In the genomic region with DNA sequence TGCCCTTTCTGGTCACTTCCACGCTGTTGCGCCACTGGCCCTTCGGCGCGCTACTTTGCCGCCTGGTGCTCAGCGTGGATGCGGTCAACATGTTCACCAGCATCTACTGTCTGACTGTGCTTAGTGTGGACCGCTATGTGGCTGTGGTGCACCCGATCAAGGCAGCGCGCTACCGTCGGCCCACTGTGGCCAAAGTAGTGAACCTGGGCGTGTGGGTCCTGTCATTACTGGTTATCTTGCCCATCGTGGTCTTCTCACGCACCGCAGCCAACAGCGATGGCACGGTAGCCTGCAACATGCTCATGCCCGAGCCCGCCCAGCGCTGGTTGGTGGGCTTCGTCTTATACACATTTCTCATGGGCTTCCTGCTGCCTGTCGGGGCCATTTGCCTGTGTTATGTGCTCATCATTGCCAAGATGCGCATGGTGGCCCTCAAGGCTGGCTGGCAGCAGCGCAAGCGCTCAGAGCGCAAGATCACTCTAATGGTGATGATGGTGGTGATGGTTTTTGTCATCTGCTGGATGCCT, we compare ENCODE assay signal across 7 mouse cellular contexts. TPM values are rescaled to one million over a fixed set of nuclear protein-coding genes. Genes with fewer than 3 reads are reported as not detected.
A peak's percentile ranks its signal among the peaks of the same experiment; 100 is the strongest.
DNase-seq lines count a peak whose midpoint lies in the region; ATAC-seq and TF ChIP-seq lines count a peak whose summit lies in the region.

No protein-coding gene starts in this region.

- WGBS in forebrain, postnatal 0 days, result 1% methylated on average over 29 of the region's 29 CpGs
- WGBS in midbrain, embryonic 15.5 days, result 3% methylated on average over 29 of the region's 29 CpGs

- H3K4me1 ChIP-seq in testis, adult 2 months (ENCODE audit: control insufficient read depth, insufficient read depth, low read length), result peaks cover 10% of the 10 kb centered on the region; the same call in 1 of the 2 replicates
- H3K4me1 ChIP-seq in forebrain, postnatal 0 days (ENCODE audit: insufficient read depth), result peaks cover 9% of the 10 kb centered on the region; the same call in 1 of the 2 replicates
- peaks cover 35% of the 10 kb centered on the region for H3K4me1 ChIP-seq in midbrain, embryonic 15.5 days

- H3K9ac ChIP-seq in forebrain, postnatal 0 days, result peak overlapping the region; percentile 66
- peak overlapping the region; percentile 47 for H3K9ac ChIP-seq in midbrain, embryonic 15.5 days

- TF ChIP-seq POLR2A in testis, adult 2 months (IDR thresholded peaks at IDR 0.05; ENCODE audit: control insufficient read depth, low read depth, low read length), result no peak

- DNase-seq in testis, postnatal 10 days (ENCODE audit: low spot score), result no peak
- peak; percentile 62 for DNase-seq in forebrain, postnatal 0 days
- peak; percentile 47 to 64 for DNase-seq in layer of hippocampus, postnatal 14 days (ENCODE audit: low spot score in 2 of 2)
- DNase-seq in spleen, adult 12 weeks (ENCODE audit: low spot score), result no peak

- H3K36me3 ChIP-seq in testis, adult 2 months (ENCODE audit: control insufficient read depth, insufficient read depth, low read length), result no peaks in the 10 kb centered on the region
- no peaks in the 10 kb centered on the region for H3K36me3 ChIP-seq in forebrain, postnatal 0 days (ENCODE audit: insufficient read depth)
- H3K36me3 ChIP-seq in midbrain, embryonic 15.5 days (replicated peaks), result no peaks in the 10 kb centered on the region

- no peak overlapping the region for H3K27ac ChIP-seq in testis, adult 2 months (ENCODE audit: control insufficient read depth, insufficient read depth, low read depth, low read length)
- H3K27ac ChIP-seq in forebrain, postnatal 0 days (ENCODE audit: low read depth, low read length), result peak overlapping the region; percentile 22; the same call in 1 of the 2 replicates
- H3K27ac ChIP-seq in midbrain, embryonic 15.5 days, result no peak overlapping the region

- H3K9me3 ChIP-seq in forebrain, postnatal 0 days (ENCODE audit: low read length), result no peaks in the 10 kb centered on the region
- no peaks in the 10 kb centered on the region for H3K9me3 ChIP-seq in midbrain, embryonic 15.5 days

- no peaks in the 10 kb centered on the region for H3K27me3 ChIP-seq in testis, adult 2 months (ENCODE audit: control insufficient read depth, insufficient read depth, low read length)
- H3K27me3 ChIP-seq in forebrain, postnatal 0 days (ENCODE audit: insufficient read depth, low read length), result peaks cover 7% of the 10 kb centered on the region; the same call in 1 of the 2 replicates
- peaks cover 40% of the 10 kb centered on the region for H3K27me3 ChIP-seq in midbrain, embryonic 15.5 days (replicated peaks)

- peak overlapping the region; percentile 93 for H3K4me2 ChIP-seq in forebrain, postnatal 0 days (ENCODE audit: low read depth)
- H3K4me2 ChIP-seq in midbrain, embryonic 15.5 days, result peak overlapping the region; percentile 75

- TF ChIP-seq CTCF in testis, adult 2 months (IDR thresholded peaks at IDR 0.05; ENCODE audit: control insufficient read depth, insufficient read depth, insufficient replicate concordance, low read depth, low read length), result no peak
- no peak for TF ChIP-seq CTCF in forebrain, postnatal 0 days (IDR thresholded peaks at IDR 0.05; ENCODE audit: low read depth)

- peak overlapping the region; percentile 11; the same call in 1 of the 2 replicates for H3K4me3 ChIP-seq in testis, adult 2 months (ENCODE audit: control insufficient read depth, low read depth, low read length)
- peak overlapping the region; percentile 61 for H3K4me3 ChIP-seq in forebrain, postnatal 0 days (ENCODE audit: low read depth, low read length)
- peak overlapping the region; percentile 53 for H3K4me3 ChIP-seq in midbrain, embryonic 15.5 days

- ATAC-seq in forebrain, postnatal 0 days, result peak; percentile 49
- ATAC-seq in midbrain, embryonic 15.5 days (replicated peaks), result peak; percentile 67
- ATAC-seq in erythroid progenitor cell, adult 5-6 weeks (replicated peaks; ENCODE audit: low FRiP score, poor library complexity, severe bottlenecking), result no peak

RNA-seq across cellular contexts. Expression of gene Sstr1, which starts 1.4 kb away (rescaled TPM):
- not detected in 2 replicates for polyA plus RNA-seq in testis, adult 2 months (2012; rRNA removed)
- 32.3 and 37.6 TPM in 2 replicates for total RNA-seq in forebrain, postnatal 0 days (2014; rRNA removed)
- polyA plus RNA-seq in forebrain, postnatal 0 days (2015; fragmentation: Nextera tagmentation; extraction: Ambion mirVana), result 15.2 and 17.4 TPM in 2 replicates
- 10 to 100 TPM; 31.2 to 33.2 TPM for total RNA-seq in layer of hippocampus, postnatal 14 days (2021)
- 12.5 and 12.6 TPM in 2 replicates for polyA plus RNA-seq in midbrain, embryonic 15.5 days (2015; fragmentation: Nextera tagmentation; extraction: Ambion mirVana)
- total RNA-seq in erythroid progenitor cell, adult 5-6 weeks (2015; ENCODE audit: low replicate concordance), result not detected in 2 replicates
- not detected in 2 replicates for total RNA-seq in erythroid progenitor cell, adult 5-6 weeks (2017; ENCODE audit: low replicate concordance)

RNA-seq across cellular contexts. Expression of gene Clec14a, which starts 56.1 kb away (rescaled TPM):
- polyA plus RNA-seq in testis, adult 2 months (2012; rRNA removed), result 0.27 and 0.28 TPM in 2 replicates
- total RNA-seq in forebrain, postnatal 0 days (2014; rRNA removed), result 6.4 and 6.5 TPM in 2 replicates
- 6.0 and 6.5 TPM in 2 replicates for polyA plus RNA-seq in forebrain, postnatal 0 days (2015; fragmentation: Nextera tagmentation; extraction: Ambion mirVana)
- 1 to 10 TPM; 3.2 to 3.3 TPM for total RNA-seq in layer of hippocampus, postnatal 14 days (2021)
- polyA plus RNA-seq in midbrain, embryonic 15.5 days (2015; fragmentation: Nextera tagmentation; extraction: Ambion mirVana), result 5.6 and 6.2 TPM in 2 replicates
- total RNA-seq in erythroid progenitor cell, adult 5-6 weeks (2015; ENCODE audit: low replicate concordance), result not detected in 2 replicates
- total RNA-seq in erythroid progenitor cell, adult 5-6 weeks (2017; ENCODE audit: low replicate concordance), result 0.45 TPM in 1 of 2 replicates, not detected in the other

Comparison
In these comparisons a context has a peak if more than half of its experiments do, and no peak if none do; other contexts are left out.
1. H3K4me3 ChIP-seq: peak in every context shown above with its lines; median percentile 61 in forebrain, postnatal 0 days; 53 in midbrain, embryonic 15.5 days; 11 in testis, adult 2 months.
2. DNase-seq: peak in forebrain, postnatal 0 days (single experiment) and layer of hippocampus, postnatal 14 days (2 of 2); none in testis, postnatal 10 days (single experiment) and spleen, adult 12 weeks (single experiment).
3. RNA of gene Sstr1, which starts 1.4 kb away (total RNA-seq): 31.2 to 33.2 TPM in layer of hippocampus, postnatal 14 days and 32.3 to 37.6 TPM in forebrain, postnatal 0 days; not detected in erythroid progenitor cell, adult 5-6 weeks; every median in the first group is over 10 times any median in the second.